Mouse (Mus musculus) cortical plate, adult 2 months (tissue): ENCODE results near the gene Wdr72.

ENCODE experiments used
- CTCF ChIP-seq: fragments of 200-500 bp; IDR thresholded peaks from 2 replicates; pipeline ENCODE4 v1.5.1; 2011; ENCODE audit warnings: mild to moderate bottlenecking, control low read depth, low read length; ENCODE audit not compliant: insufficient read depth; ENCODE audit errors: extremely low read depth
- POLR2A ChIP-seq: fragments of 200-500 bp; IDR thresholded peaks from 2 replicates; pipeline ENCODE4 v1.6.1; 2011; ENCODE audit warnings: mild to moderate bottlenecking, low read length, control low read depth; ENCODE audit not compliant: insufficient read depth; ENCODE audit errors: extremely low read depth

DNA sequence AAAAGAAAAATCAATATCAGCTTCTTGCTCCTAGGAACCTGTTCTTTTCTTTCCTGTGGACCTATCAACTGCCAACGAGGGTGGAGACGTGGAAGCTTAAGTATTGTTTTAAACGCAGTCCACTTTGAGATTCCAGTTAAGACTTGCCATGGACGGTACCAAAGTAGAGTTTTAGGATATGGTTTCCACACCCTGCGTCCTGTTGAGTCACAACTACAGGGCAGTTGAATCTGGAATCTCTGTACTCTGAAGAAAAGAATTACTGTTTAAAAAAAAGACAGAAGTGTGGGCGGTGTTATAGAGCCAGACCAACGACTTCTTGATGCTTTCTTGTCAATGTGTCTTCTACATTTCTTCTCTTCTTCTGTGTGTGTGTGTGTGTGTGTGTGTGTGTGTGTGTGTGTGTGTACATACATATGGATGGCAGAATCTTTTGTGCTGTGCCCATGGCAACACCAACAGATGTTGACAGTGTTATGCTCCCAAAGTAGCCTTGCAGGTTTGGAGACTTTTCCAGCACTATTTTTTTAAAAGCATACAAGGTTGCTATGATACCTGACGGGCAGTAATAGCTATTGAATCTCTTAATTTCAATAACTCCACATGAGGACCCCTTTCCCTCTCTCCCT, 77.4 kb downstream of the Wdr72 start:
- no peak for TF ChIP-seq CTCF
- TF ChIP-seq POLR2A, result no peak
